Mouse (Mus musculus): ENCODE data around the gene Ndst2. TPM values are rescaled to one million over a fixed set of nuclear protein-coding genes. Genes with fewer than 3 reads are reported as not detected.

Ndst2 gene
- polyA plus RNA-seq, 1 experiment from 2014 or later, result 18.2 TPM

DNA sequence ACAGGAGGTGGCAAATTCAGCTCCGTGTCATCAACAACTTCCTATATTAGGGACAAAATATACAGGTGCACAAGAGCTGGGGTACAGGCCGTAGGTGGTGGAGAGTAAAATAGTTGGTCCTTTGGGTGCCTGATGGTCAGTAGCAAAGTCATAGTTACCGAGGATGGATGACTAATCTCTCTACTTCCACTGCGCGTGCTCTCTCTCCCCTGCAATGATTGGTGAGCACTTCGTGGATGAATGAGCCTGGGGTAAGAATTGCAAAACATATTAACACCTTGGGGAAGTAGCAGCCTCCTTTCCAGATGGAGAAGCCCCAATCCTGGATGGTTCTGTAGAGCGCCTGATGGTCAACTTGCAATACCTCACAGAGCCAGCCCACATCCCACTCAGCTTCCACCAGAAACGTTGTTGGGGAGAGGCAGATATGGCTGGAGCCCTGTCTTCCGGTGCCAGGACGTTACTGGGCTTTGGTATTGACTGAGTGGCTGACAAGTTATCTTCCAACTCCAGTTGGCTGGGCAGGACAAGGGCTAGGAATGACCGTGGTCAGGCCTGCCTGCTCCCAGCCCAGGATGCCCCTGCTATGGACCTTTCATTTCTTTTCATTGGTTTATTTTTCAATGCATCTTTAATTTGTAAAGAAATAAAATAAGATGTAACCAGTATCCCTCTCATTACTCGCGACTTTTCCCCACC, 40.0 kb downstream of the Ndst2 start:
- H3K4me1 ChIP-seq (replicated peaks; ENCODE audit: insufficient read depth, low read length), result peaks cover 24% of the 10 kb centered on the region; the same call in 1 of the 2 replicates
- H3K4me2 ChIP-seq (ENCODE audit: low read length), result peak overlapping the region; percentile 85
- peaks cover 46% of the 10 kb centered on the region for H3K36me3 ChIP-seq (ENCODE audit: insufficient read depth, low read length)
- DNase-seq (ENCODE audit: low spot score), result no peak
- peak overlapping the region; percentile 92 for H3K4me3 ChIP-seq (replicated peaks; ENCODE audit: low read depth, low read length)
- no peaks in the 10 kb centered on the region for H3K9me3 ChIP-seq (replicated peaks; ENCODE audit: low read length)
- H3K27ac ChIP-seq, result peak overlapping the region; percentile 99
- peak overlapping the region; percentile 92 for H3K9ac ChIP-seq (ENCODE audit: low read depth, low read length)
- ATAC-seq (replicated peaks; ENCODE audit: low FRiP score, low read depth), result peak; percentile 18
- 44% methylated on average over 13 of the region's 13 CpGs for WGBS
- no peaks in the 10 kb centered on the region for H3K27me3 ChIP-seq (ENCODE audit: insufficient read depth, low read length)
- no peak for TF ChIP-seq CTCF (IDR thresholded peaks at IDR 0.05; ENCODE audit: low read depth)

- no peak for TF ChIP-seq CTCF (IDR thresholded peaks at IDR 0.05; ENCODE audit: low read depth)
These were observed 40.7 kb downstream of the Ndst2 start for GRCm38 (mm10) chr14:20693589-20694101.

DNA sequence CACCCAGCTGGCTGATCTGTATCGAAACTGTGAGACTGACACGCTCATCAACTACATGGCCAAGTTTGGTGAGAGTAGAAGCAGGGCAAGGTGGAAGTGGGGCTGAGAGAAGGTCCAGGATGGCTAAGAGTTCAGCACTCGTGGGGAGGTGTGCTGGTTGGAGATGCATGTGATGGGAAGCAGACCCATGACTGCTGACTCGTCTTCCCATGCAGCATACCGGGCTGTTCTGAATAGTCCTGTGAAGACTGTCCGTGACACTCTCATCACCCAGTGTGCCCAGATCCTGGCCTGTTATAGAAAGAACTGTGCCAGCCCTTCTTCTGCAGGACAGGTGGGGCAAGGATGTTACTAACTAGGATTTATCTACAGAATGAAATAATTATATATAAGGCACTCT, 42.6 kb downstream of the Ndst2 start:
- Histone ChIP-seq H3K4me2 (ENCODE audit: low read length) (no peak overlapping the region), H3K36me3 (ENCODE audit: insufficient read depth, low read length) (peaks cover 67% of the 10 kb centered on the region), H3K9me3 (replicated peaks; ENCODE audit: low read length) (no peaks in the 10 kb centered on the region), H3K9ac (ENCODE audit: low read depth, low read length) (no peak overlapping the region), H3K27ac (no peak overlapping the region), H3K4me1 (replicated peaks; ENCODE audit: insufficient read depth, low read length) (peaks cover 15% of the 10 kb centered on the region; the same call in 1 of the 2 replicates), H3K27me3 (ENCODE audit: insufficient read depth, low read length) (no peaks in the 10 kb centered on the region), H3K4me3 (replicated peaks; ENCODE audit: low read depth, low read length) (no peak overlapping the region)
- 89% methylated on average over 6 of the region's 6 CpGs for WGBS
- TF ChIP-seq CTCF (IDR thresholded peaks at IDR 0.05; ENCODE audit: low read depth), result no peak
- no peak for DNase-seq (ENCODE audit: low spot score)
- no peak for ATAC-seq (replicated peaks; ENCODE audit: low FRiP score, low read depth)

More at GRCm38 (mm10) chr14:20693589-20694101, 40.7 kb downstream of the Ndst2 start:
- Histone ChIP-seq H3K27ac (no peak overlapping the region), H3K4me1 (replicated peaks; ENCODE audit: insufficient read depth, low read length) (peaks cover 21% of the 10 kb centered on the region; the same call in 1 of the 2 replicates), H3K9ac (ENCODE audit: low read depth, low read length) (no peak overlapping the region), H3K36me3 (ENCODE audit: insufficient read depth, low read length) (peaks cover 51% of the 10 kb centered on the region), H3K9me3 (replicated peaks; ENCODE audit: low read length) (no peaks in the 10 kb centered on the region), H3K4me2 (ENCODE audit: low read length) (no peak overlapping the region), H3K27me3 (ENCODE audit: insufficient read depth, low read length) (no peaks in the 10 kb centered on the region), H3K4me3 (replicated peaks; ENCODE audit: low read depth, low read length) (no peak overlapping the region)
- ATAC-seq (replicated peaks; ENCODE audit: low FRiP score, low read depth) (no peak), DNase-seq (ENCODE audit: low spot score) (no peak)
- WGBS, result 87% methylated on average over 10 of the region's 10 CpGs

DNA sequence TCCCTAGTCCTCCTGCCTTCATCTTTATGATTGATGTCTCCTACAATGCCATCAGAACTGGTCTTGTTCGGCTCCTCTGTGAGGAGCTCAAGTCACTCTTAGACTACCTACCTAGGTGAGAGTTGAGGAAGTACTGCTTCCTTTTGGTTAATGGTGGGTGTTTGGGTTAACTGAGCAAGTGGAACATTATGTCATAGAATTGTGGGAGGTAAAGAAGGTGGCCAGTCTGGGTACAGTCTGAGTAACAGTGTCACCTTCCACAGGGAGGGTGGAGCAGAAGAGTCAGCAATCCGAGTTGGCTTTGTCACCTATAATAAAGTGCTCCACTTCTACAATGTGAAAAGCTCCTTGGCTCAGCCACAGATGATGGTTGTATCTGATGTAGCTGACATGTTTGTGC, 45.4 kb downstream of the Ndst2 start:
- Histone ChIP-seq H3K9ac (ENCODE audit: low read depth, low read length) (no peak overlapping the region), H3K4me2 (ENCODE audit: low read length) (no peak overlapping the region), H3K27ac (no peak overlapping the region), H3K9me3 (replicated peaks; ENCODE audit: low read length) (no peaks in the 10 kb centered on the region), H3K4me3 (replicated peaks; ENCODE audit: low read depth, low read length) (no peak overlapping the region), H3K27me3 (ENCODE audit: insufficient read depth, low read length) (no peaks in the 10 kb centered on the region), H3K36me3 (ENCODE audit: insufficient read depth, low read length) (peaks cover 92% of the 10 kb centered on the region), H3K4me1 (replicated peaks; ENCODE audit: insufficient read depth, low read length) (0 out of 2 replicates have a peak, but pooled peaks cover 4% of the 10 kb centered on the region)
- DNase-seq (ENCODE audit: low spot score) (no peak), ATAC-seq (replicated peaks; ENCODE audit: low FRiP score, low read depth) (no peak)
- no peak for TF ChIP-seq CTCF (IDR thresholded peaks at IDR 0.05; ENCODE audit: low read depth)
- 79% methylated on average over 2 of the region's 2 CpGs for WGBS

- no peak for TF ChIP-seq CTCF (IDR thresholded peaks at IDR 0.05; ENCODE audit: low read depth)
- Histone ChIP-seq H3K36me3 (ENCODE audit: insufficient read depth, low read length) (peaks cover 93% of the 10 kb centered on the region), H3K4me3 (replicated peaks; ENCODE audit: low read depth, low read length) (no peak overlapping the region), H3K27ac (no peak overlapping the region), H3K9me3 (replicated peaks; ENCODE audit: low read length) (no peaks in the 10 kb centered on the region), H3K9ac (ENCODE audit: low read depth, low read length) (no peak overlapping the region), H3K4me2 (ENCODE audit: low read length) (no peak overlapping the region), H3K4me1 (replicated peaks; ENCODE audit: insufficient read depth, low read length) (no peaks in the 10 kb centered on the region), H3K27me3 (ENCODE audit: insufficient read depth, low read length) (no peaks in the 10 kb centered on the region)
- ATAC-seq (replicated peaks; ENCODE audit: low FRiP score, low read depth), result no peak
- 99% methylated on average over 3 of the region's 3 CpGs for WGBS
- DNase-seq (ENCODE audit: low spot score), result no peak
These were observed 47.8 kb downstream of the Ndst2 start for GRCm38 (mm10) chr14:20686576-20686975.

DNA sequence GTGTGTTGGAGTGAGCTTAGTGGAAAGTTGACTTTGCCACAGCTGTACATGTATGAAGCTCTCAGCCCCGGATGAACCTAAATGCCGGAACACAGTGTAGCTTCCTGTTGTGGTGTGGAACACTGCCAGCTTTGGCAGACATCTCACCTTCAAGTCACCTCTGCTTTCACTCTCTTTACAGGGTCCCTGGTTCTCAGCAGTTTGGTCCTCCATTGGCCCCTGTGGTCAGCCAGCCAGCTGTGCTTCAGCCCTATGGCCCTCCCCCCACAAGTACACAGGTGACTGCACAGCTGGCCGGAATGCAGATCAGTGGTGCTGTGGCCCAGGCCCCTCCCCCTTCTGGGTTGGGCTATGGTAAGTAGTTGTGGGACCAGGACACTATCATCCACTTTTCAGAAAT, 51.9 kb downstream of the Ndst2 start:
- H3K36me3 ChIP-seq (ENCODE audit: insufficient read depth, low read length), result peaks cover 83% of the 10 kb centered on the region
- 40% methylated on average over 3 of the region's 3 CpGs for WGBS
- no peaks in the 10 kb centered on the region for H3K9me3 ChIP-seq (replicated peaks; ENCODE audit: low read length)
- no peaks in the 10 kb centered on the region for H3K27me3 ChIP-seq (ENCODE audit: insufficient read depth, low read length)
- H3K9ac ChIP-seq (ENCODE audit: low read depth, low read length), result no peak overlapping the region
- ATAC-seq (replicated peaks; ENCODE audit: low FRiP score, low read depth) (peak; percentile 75), DNase-seq (ENCODE audit: low spot score) (peak; percentile 22)
- TF ChIP-seq CTCF (IDR thresholded peaks at IDR 0.05; ENCODE audit: low read depth), result no peak
- no peak overlapping the region for H3K4me3 ChIP-seq (replicated peaks; ENCODE audit: low read depth, low read length)
- no peak overlapping the region for H3K27ac ChIP-seq
- no peaks in the 10 kb centered on the region for H3K4me1 ChIP-seq (replicated peaks; ENCODE audit: insufficient read depth, low read length)
- H3K4me2 ChIP-seq (ENCODE audit: low read length), result no peak overlapping the region

All from kidney, postnatal 0 days (tissue).